ENCODE assay signal across 8 mouse cellular contexts in the genomic region with DNA sequence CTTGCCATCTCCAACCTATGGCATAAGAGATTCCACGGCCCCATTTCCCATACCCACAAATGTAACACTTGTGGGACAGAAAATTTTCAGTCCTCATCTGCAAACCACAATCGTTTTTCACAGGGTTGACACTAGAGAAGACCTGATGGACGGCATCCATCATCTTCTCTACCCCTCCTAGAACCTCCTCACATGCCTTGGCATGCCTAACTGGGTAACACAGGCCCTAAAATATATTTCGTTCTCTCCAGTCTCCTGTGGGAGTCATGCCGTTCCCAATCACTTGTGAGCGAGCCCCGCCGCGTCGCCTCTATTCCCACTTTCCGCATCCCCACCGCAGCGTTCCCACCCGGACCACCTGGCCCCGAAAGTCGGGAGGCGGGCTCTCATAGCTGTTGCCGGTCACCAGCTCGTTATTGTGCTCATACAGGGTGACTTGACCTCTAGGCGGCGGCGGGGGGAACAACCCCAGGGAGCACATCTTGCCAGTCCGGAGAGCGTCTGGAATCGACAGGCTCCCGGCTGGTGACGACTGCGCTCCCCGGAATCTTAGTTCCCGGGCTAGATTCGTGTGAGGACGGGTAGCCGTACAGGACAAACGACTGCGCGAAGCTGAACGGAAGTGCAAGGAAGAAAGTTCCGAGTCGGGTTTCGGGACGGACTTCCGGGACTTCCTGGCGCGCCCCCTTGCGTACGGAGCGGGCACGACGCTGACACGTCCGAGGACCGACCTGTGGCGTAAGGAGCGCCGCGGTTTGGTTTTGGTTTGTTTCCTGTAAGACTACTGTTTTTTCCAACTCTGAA. TPM values are rescaled to one million over a fixed set of nuclear protein-coding genes. Genes with fewer than 3 reads are reported as not detected.
DNase-seq lines count a peak whose midpoint lies in the region; ATAC-seq lines count a peak whose summit lies in the region.

A gene (minus strand): TSS at position 634 of the 804 bp plus-strand sequence.

- peak within 1 kb of the TSS; percentile 66 for H3K27ac ChIP-seq in hindbrain, embryonic 15.5 days (replicated peaks)

- peaks cover 23% of the 10 kb centered on the region for H3K4me1 ChIP-seq in hindbrain, embryonic 15.5 days (replicated peaks)

- H3K4me3 ChIP-seq in hindbrain, embryonic 15.5 days: peak within 1 kb of the TSS; percentile 86

- H3K4me2 ChIP-seq in hindbrain, embryonic 15.5 days: peak within 1 kb of the TSS; percentile 88

- no peaks in the 10 kb centered on the region for H3K9me3 ChIP-seq in hindbrain, embryonic 15.5 days

- ATAC-seq in hindbrain, embryonic 15.5 days (ENCODE audit: low FRiP score, low read depth): peak; percentile 92

- 0 out of 2 replicates have a peak, but pooled peaks cover 9% of the 10 kb centered on the region for H3K36me3 ChIP-seq in hindbrain, embryonic 15.5 days

- H3K9ac ChIP-seq in hindbrain, embryonic 15.5 days: peak within 1 kb of the TSS; percentile 79

- peak; percentile 92 for DNase-seq in T-cell, adult 2 months (ENCODE audit: low spot score)
- peak; percentile 96 to 97 for DNase-seq in cerebellum, postnatal 36 days
- DNase-seq in frontal cortex, postnatal 36 days (ENCODE audit: low spot score in 2 of 2): peak; percentile 93 to 96
- peak; percentile 88 for DNase-seq in left cerebral cortex, adult 11 months (ENCODE audit: low spot score)
- peak; percentile 95 to 97 for DNase-seq in lung, postnatal 4 days
- peak; percentile 88 for DNase-seq in retina, postnatal 7 days (ENCODE audit: low read depth, low spot score)
- DNase-seq in urinary bladder, adult 2 months (ENCODE audit: low spot score): peak; percentile 89

- WGBS in hindbrain, embryonic 15.5 days: under 1% methylated on average over 56 of the region's 56 CpGs

- H3K27me3 ChIP-seq in hindbrain, embryonic 15.5 days: no peaks in the 10 kb centered on the region

RNA-seq across cellular contexts. Expression of the gene that starts here (rescaled TPM):
- polyA plus RNA-seq in hindbrain, embryonic 15.5 days (2015; fragmentation: Nextera tagmentation; extraction: Ambion mirVana): 36.8 and 37.9 TPM in 2 replicates
- polyA plus RNA-seq in urinary bladder, adult 2 months (2012; rRNA removed): 19.1 and 21.4 TPM in 2 replicates

Comparison
In these comparisons a context has a peak if more than half of its experiments do, and no peak if none do; other contexts are left out.
1. Peak in every context shown above with its lines: DNase-seq, ATAC-seq, H3K4me3 ChIP-seq and H3K27ac ChIP-seq.